Mouse (Mus musculus) embryonic stem cell, embryonic (primary cell): ENCODE data around the gene 1700029P11Rik.

Experiments used
- CTCF ChIA-PET, 4 experiments: fragments of 300-600 bp in 2 of 4; fragments of 350-600 bp in 2 of 4; sonication (Branson Sonifier 250); formaldehyde crosslinking; loops; one replicate each; lab custom pipeline; 2022; ENCODE audit warnings: inconsistent platforms in 2 of 4; lab: Charles Lee
- POLR2A ChIA-PET, 4 experiments: fragments of 300-600 bp in 2 of 4; fragments of 350-600 bp in 2 of 4; sonication (Branson Sonifier 250); formaldehyde crosslinking; loops; one replicate each; lab custom pipeline; 2022; ENCODE audit warnings: antibody characterized with exemption in 4 of 4, inconsistent platforms in 1 of 4; lab: Charles Lee

The 1700029P11Rik gene

GRCm38 (mm10) chr15:81950716-81951115, 29.6 kb upstream of the 1700029P11Rik start:
- POLR2A ChIA-PET, result interaction anchor here (0.7 to 10.0 kb wide), 21 partner anchors 7 to 510 kb away, joined by 3 to 101 read pairs (median 6); partner anchors contain the start of genes Pmm1 (in 3 of the 4), Csdc2 (in 2 of the 4) and Polr3h (in 1 of the 4)
- CTCF ChIA-PET, result interaction anchor here in 2 of 4 experiments (0.8 to 1.6 kb wide), 2 partner anchors 10 to 14 kb away, joined by 3 to 4 read pairs; partner anchors contain the start of genes Csdc2 (in 1 of the 2) and Pmm1 (in 1 of the 2)

- ChIA-PET CTCF (interaction anchor here in 1 of 4 experiments (0.5 to 1.1 kb wide), 2 partner anchors 9 to 516 kb away, joined by 3 read pairs; no protein-coding TSS in a partner anchor), POLR2A (interaction anchor here (0.7 to 10.0 kb wide), 17 partner anchors 6 to 92 kb away, joined by 3 to 101 read pairs (median 7); partner anchors contain the start of genes Pmm1 (in 3 of the 4), Csdc2 (in 2 of the 4) and Polr3h (in 1 of the 4))
Observed at GRCm38 (mm10) chr15:81951159-81951558, 29.2 kb upstream of the 1700029P11Rik start.

DNA sequence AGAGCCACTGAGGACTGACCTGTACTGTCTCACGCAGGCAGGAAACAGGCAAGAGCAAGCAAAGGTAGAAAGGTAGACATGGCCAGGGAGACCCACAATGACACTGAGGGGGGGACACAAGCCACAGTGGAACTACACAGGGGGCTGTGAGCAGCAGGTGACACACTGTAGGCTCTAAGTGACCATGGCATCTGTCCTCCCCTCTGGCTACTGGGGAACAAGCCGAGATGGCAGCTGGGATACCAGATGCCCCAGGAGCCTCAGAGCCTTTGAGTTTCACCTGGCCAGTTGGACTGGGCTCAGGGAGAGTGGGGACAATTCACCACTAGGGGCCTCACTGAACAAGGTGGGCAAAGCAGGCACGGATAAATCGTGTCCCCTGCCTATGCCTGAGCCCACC, 28.0 kb upstream of the 1700029P11Rik start:
- CTCF ChIA-PET, result interaction anchor here in 1 of 4 experiments (1.1 kb wide), 1 partner anchor 7 kb away, joined by 3 read pairs; no protein-coding TSS in a partner anchor
- POLR2A ChIA-PET, result interaction anchor here in 3 of 4 experiments (0.9 to 10.0 kb wide), 8 partner anchors 5 to 64 kb away, joined by 3 to 101 read pairs (median 6); partner anchors contain the start of genes Pmm1 (in 2 of the 3) and Polr3h (in 1 of the 3)

- ChIA-PET CTCF (interaction anchor here (0.5 to 1.4 kb wide), 7 partner anchors 11 to 160 kb away, joined by 3 to 4 read pairs (median 3); partner anchors contain the start of gene Csdc2 (in 1 of the 4)), POLR2A (interaction anchor here in 2 of 4 experiments (0.8 to 8.9 kb wide), 13 partner anchors 6 to 254 kb away, joined by 3 to 101 read pairs (median 4); partner anchors contain the start of genes 1700029P11Rik (in 1 of the 2) and Csdc2 (in 1 of the 2))
Observed at GRCm38 (mm10) chr15:81954151-81954583, 26.2 kb upstream of the 1700029P11Rik start.

- ChIA-PET CTCF (interaction anchor here in 2 of 4 experiments (0.6 to 1.6 kb wide), 6 partner anchors 10 to 111 kb away, joined by 3 to 4 read pairs (median 3); partner anchors contain the start of gene Csdc2 (in 1 of the 2)), POLR2A (interaction anchor here in 2 of 4 experiments (0.7 to 8.9 kb wide), 13 partner anchors 7 to 62 kb away, joined by 3 to 101 read pairs (median 4); partner anchors contain the start of gene Csdc2 (in 1 of the 2))
Observed at GRCm38 (mm10) chr15:81954716-81955115, 25.6 kb upstream of the 1700029P11Rik start.

DNA sequence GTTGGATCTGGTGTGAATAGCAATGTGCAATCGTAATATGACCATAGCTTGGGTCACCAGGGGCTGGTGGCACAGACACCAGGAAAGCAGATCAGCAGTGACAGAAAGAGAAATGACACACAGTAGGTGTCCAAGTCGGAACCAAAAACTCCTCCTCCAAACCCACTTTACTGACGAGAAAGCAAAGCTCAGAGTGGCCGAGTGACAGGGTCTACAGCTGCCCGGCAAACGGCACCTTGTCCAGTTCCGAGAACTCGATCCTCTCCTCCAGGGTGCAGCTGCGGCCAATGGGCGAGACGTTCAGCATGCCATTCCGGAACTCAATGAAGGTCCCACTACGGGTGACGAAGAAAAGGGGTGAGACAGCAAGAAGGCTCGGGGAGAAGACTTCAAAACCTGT, 24.9 kb upstream of the 1700029P11Rik start:
- CTCF ChIA-PET, result interaction anchor here in 2 of 4 experiments (0.5 to 2.7 kb wide), 12 partner anchors 9 to 1920 kb away, joined by 3 to 18 read pairs (median 5); no protein-coding TSS in a partner anchor
- POLR2A ChIA-PET, result interaction anchor here in 2 of 4 experiments (0.7 to 8.9 kb wide), 14 partner anchors 8 to 84 kb away, joined by 3 to 101 read pairs (median 6); partner anchors contain the start of genes Aco2 (in 1 of the 2), Phf5a (in 1 of the 2) and Polr3h (in 1 of the 2)

DNA sequence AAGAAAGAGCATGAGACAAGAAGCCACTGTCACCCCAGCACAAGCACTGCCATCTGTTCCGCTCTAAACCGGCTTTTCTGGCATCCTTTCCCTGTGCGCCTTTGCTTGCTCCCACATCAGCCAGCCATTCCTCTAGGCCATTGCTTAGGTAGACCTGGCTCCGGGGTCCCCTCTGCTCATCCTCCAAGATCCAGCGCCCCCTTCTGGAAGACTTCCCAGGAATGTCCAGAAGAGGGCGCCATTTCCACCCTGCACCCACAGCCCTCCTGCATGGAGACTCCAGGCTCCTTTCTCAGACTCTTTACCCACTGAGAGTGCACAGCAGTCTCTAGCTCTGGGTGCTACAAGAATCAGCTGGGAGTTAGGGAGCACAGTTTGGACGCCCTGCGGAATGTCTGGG, 23.9 kb upstream of the 1700029P11Rik start:
- CTCF ChIA-PET, result interaction anchor here in 3 of 4 experiments (0.7 to 2.7 kb wide), 30 partner anchors 9 to 280 kb away, joined by 3 to 18 read pairs (median 4); partner anchors contain the start of genes Xrcc6 (in 3 of the 3) and 1700029P11Rik (in 1 of the 3)
- POLR2A ChIA-PET, result interaction anchor here in 3 of 4 experiments (0.5 to 8.9 kb wide), 32 partner anchors 9 to 256 kb away, joined by 3 to 121 read pairs (median 4); partner anchors contain the start of genes 1700029P11Rik (in 1 of the 3), Csdc2 (in 1 of the 3), Polr3h (in 1 of the 3) and Xrcc6 (in 1 of the 3)

DNA sequence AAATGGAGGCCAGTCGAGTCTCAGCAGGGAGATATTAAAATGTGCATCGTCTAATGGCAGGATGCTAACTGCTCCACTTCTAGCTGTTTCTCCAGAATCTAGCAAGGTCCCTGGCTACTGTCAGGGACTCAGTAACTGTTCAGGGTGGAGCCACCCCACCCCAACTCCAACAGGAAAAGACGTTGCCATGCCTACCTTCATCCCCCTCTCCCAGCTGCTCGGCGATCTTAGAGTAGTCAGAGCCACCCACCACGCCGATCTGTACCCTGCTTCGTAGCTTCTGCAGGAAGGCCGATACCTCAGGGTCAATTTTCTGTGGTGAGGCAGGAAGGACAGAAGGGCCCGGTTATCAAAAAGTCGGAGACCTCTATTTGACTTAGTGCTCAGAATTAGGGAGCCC, 22.7 kb upstream of the 1700029P11Rik start:
- POLR2A ChIA-PET, result interaction anchor here in 3 of 4 experiments (0.7 to 8.9 kb wide), 32 partner anchors 8 to 258 kb away, joined by 3 to 121 read pairs (median 5); partner anchors contain the start of genes 1700029P11Rik (in 1 of the 3) and Csdc2 (in 1 of the 3)
- CTCF ChIA-PET, result interaction anchor here in 3 of 4 experiments (0.7 to 2.7 kb wide), 23 partner anchors 8 to 279 kb away, joined by 3 to 18 read pairs (median 4); partner anchors contain the start of genes 1700029P11Rik (in 1 of the 3) and Xrcc6 (in 1 of the 3)

- ChIA-PET POLR2A (interaction anchor here in 3 of 4 experiments (0.8 to 8.9 kb wide), 14 partner anchors 8 to 188 kb away, joined by 3 to 121 read pairs (median 22); partner anchors contain the start of genes 1700029P11Rik (in 1 of the 3), Csdc2 (in 1 of the 3) and Srebf2 (in 1 of the 3)), CTCF (interaction anchor here in 2 of 4 experiments (0.6 to 2.1 kb wide), 4 partner anchors 12 to 32 kb away, joined by 4 to 16 read pairs (median 11); partner anchors contain the start of genes Csdc2 (in 1 of the 2) and Polr3h (in 1 of the 2))
Observed at GRCm38 (mm10) chr15:81958906-81959305, 21.4 kb upstream of the 1700029P11Rik start.

DNA sequence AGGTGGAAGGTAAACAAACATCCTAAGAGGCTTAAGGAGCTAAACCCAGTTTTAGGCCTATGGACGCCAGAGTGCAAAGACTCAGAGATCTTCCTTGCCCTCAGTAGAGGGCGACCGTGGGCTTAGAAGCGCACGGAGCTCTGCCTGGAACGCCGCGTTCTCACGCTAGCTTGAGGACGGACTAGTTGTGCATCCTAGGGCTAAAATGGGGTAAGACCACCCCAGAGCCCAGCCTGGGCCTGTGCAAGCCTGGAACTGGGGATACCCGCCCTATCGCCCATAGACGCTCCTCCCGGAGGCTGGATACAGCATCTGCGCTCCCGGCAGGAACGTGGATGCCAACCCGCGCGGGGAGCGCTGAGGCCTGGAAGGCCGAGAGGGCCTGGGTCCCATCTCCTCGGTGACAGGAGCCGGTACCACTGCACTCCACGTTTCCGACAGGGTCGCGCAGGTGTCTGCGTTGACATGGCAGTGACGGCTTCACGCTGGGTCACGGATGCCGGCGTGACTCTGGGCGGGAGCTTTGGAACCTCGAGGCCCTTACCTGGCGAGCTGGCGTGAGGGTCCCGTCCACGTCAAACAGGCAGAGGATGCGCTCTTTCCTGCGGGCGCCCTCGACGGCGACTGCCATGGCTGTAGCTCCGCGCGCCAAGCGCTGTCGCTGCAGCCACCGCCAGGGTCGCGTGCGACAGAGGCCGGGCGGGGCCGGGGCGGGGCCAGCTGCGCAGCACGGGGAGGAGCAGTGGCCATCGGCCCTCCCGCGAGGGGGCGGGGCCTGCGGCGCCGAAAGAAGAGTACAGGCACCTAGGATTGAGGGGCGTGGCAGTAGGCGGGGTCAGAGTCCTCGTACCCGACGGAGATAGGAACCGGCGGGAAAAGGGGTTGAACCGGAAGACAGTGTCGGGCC, 19.9 kb upstream of the 1700029P11Rik start, which contains the start of gene Pmm1:
Gene Pmm1 (minus strand): TSS at position 760 of the 907 bp plus-strand sequence.
- POLR2A ChIA-PET, result interaction anchor here (0.5 to 8.9 kb wide), 108 partner anchors 8 to 1877 kb away, joined by 3 to 121 read pairs (median 5); partner anchors contain the start of genes 1700029P11Rik (in 3 of the 4), Polr3h (in 3 of the 4), Srebf2 (in 3 of the 4) and Csdc2 (in 2 of the 4)
- CTCF ChIA-PET, result interaction anchor here (0.6 to 3.0 kb wide), 53 partner anchors 8 to 1212 kb away, joined by 3 to 21 read pairs (median 4); partner anchors contain the start of genes Polr3h (in 3 of the 4), Xrcc6 (in 2 of the 4), 1700029P11Rik (in 1 of the 4) and Csdc2 (in 1 of the 4)

GRCm38 (mm10) chr15:81961078-81961451, 19.3 kb upstream of the 1700029P11Rik start:
- ChIA-PET CTCF (interaction anchor here (0.6 to 3.0 kb wide), 31 partner anchors 8 to 1276 kb away, joined by 3 to 21 read pairs (median 6); partner anchors contain the start of genes Polr3h (in 2 of the 4), Xrcc6 (in 2 of the 4), Csdc2 (in 1 of the 4) and Cyb5r3 (in 1 of the 4)), POLR2A (interaction anchor here (0.6 to 8.9 kb wide), 92 partner anchors 8 to 1658 kb away, joined by 3 to 121 read pairs (median 5); partner anchors contain the start of genes 1700029P11Rik (in 3 of the 4), Polr3h (in 3 of the 4), Srebf2 (in 3 of the 4) and Csdc2 (in 2 of the 4))

DNA sequence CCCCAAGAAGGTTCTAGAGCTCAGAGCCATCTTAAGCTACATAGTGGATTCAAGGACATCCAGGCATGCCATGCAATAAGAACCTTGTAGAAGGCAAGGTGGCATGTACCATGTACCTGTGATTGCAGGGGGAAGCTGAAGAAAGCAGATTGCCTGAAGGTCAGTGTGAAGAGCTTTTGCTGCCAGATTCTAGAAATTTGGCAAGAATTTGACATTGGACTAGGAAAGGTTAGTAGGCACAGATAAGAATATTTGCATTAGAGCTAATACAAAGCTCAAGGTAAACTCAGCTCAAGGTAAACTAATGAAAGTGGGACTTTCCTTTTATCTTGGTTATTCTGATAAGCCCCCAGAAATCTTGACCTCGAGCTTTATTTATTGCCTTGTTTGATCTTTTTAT, 16.1 kb upstream of the 1700029P11Rik start:
- ChIA-PET POLR2A (interaction anchor here (0.5 to 8.3 kb wide), 47 partner anchors 7 to 1540 kb away, joined by 3 to 151 read pairs (median 5); partner anchors contain the start of genes 1700029P11Rik (in 3 of the 4), Srebf2 (in 2 of the 4), Naga (in 1 of the 4) and Pheta2 (in 1 of the 4)), CTCF (interaction anchor here in 3 of 4 experiments (0.6 to 1.8 kb wide), 8 partner anchors 8 to 298 kb away, joined by 3 to 7 read pairs (median 3); no protein-coding TSS in a partner anchor)

DNA sequence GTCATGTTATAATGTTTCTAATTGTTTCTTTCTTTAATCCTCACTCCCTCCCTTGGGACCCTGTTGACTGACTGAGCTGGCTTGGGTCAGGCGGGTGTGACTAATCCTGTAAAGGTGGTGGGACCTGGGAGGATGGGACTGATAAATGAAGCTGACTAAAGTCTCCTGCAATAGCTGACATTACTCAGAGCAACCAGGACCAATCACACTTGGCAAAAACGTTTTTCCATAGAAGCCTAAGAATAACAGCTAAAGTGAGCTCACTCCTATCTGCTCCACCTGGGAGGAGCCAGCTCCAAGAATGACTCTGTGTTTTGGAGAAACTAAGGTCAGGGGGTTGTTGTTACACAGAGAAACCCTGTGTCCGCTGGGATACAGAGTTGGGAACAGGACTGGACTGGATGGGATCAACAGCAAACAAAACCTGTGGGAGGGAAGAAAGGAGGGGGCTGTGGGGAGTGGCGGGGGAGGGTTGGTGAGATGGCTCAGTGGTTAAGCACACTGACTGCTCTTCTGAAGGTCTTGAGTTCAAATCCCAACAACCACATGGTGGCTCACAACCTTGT, 15.3 kb upstream of the 1700029P11Rik start:
- ChIA-PET POLR2A (interaction anchor here (0.5 to 8.3 kb wide), 62 partner anchors 8 to 1709 kb away, joined by 3 to 151 read pairs (median 5); partner anchors contain the start of genes 1700029P11Rik (in 3 of the 4), Polr3h (in 2 of the 4), Srebf2 (in 2 of the 4) and Naga (in 1 of the 4)), CTCF (interaction anchor here in 3 of 4 experiments (0.7 to 2.8 kb wide), 12 partner anchors 8 to 294 kb away, joined by 3 to 18 read pairs (median 4); partner anchors contain the start of genes Polr3h (in 1 of the 3) and Tef (in 1 of the 3))

DNA sequence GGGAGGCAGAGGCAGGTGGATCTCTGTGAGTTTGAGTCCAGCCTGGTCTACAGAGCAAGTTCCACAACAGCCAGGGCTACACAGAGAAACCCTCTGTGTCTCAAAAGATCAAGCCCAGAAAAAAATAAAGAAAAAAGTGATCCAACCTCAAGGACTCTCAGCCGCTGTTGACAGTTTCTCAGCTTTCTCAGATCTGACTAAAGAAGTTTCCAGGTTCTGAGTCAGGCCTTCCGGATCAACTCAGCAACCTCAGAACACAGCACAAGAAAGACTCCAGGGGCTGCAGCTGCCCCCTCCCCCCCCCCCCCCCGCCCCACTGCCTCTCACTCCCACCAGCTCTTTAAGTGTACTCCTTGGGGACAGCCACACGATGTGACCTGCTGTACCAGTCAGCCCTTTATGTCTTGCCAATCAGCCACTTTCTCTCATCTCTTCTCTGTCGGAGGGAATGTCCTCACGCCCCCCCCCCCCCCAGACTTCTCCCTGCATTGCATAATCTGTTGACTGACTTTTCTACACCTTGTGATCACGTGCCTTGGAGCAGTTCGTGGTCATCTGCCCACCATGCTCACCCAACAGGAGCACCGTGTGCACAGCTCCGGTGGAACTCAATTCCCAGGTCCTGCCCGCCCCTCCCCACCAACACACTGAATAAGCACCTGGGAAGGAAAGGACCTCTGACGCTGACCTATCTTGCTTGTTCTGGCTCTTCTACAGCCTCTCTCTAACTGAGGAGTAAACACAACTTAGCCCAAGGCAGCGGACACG, 14.1 kb upstream of the 1700029P11Rik start:
- POLR2A ChIA-PET, result interaction anchor here in 3 of 4 experiments (0.6 to 8.3 kb wide), 40 partner anchors 9 to 1891 kb away, joined by 3 to 151 read pairs (median 5); partner anchors contain the start of genes 1700029P11Rik (in 2 of the 3), Csdc2 (in 1 of the 3), Srebf2 (in 1 of the 3) and Xrcc6 (in 1 of the 3)
- CTCF ChIA-PET, result interaction anchor here in 3 of 4 experiments (0.5 to 2.8 kb wide), 7 partner anchors 9 to 1313 kb away, joined by 3 to 18 read pairs (median 4); no protein-coding TSS in a partner anchor
